Mouse (Mus musculus): Measurements from ENCODE around the gene Gm20683. TPM values are rescaled to one million over a fixed set of nuclear protein-coding genes. Genes with fewer than 3 reads are reported as not detected.
A peak's percentile ranks its signal among the peaks of the same experiment; 100 is the strongest.

The Gm20683 gene
- polyA plus RNA-seq, 1 experiment from 2014 or later = 0.36 TPM

- no peak overlapping the region for H3K4me3 ChIP-seq (ENCODE audit: low read depth, low read length)
- H3K27me3 ChIP-seq (ENCODE audit: control insufficient read depth, insufficient read depth, low read length) = no peaks in the 10 kb centered on the region
- H3K9ac ChIP-seq (replicated peaks; ENCODE audit: low read length) = no peak overlapping the region; the same call in 1 of the 2 replicates
Measured at GRCm38 (mm10) chr17:25835816-25836215, 5.7 kb downstream of the Gm20683 start.

DNA sequence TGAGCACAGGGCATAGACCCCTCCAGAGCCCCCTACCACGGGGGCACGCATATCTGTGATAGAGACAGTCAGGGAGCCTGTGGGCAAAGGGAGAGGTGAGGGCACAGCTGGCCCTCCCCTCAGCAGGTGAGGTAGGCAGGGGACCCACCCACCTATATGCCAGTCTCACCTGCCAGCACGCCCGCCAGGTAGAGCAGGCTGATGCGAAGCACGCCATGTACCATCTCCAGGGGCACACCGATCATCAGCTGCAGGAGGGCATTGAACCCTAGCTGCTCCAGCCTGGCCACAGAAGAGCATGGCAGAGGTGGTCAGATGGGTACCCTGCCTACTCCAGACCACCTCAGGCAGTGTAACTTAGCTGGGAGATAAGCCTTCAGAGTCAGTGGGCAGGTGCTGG, 6.3 kb downstream of the Gm20683 start:
- Histone ChIP-seq H3K36me3 (replicated peaks; ENCODE audit: control insufficient read depth, insufficient read depth, low read depth, low read length) (peaks cover 8% of the 10 kb centered on the region), H3K9ac (replicated peaks; ENCODE audit: low read length) (peak overlapping the region; percentile 9; the same call in 1 of the 2 replicates), H3K27me3 (ENCODE audit: control insufficient read depth, insufficient read depth, low read length) (no peaks in the 10 kb centered on the region), H3K27ac (replicated peaks; ENCODE audit: low read depth, low read length) (no peak overlapping the region), H3K9me3 (replicated peaks; ENCODE audit: control insufficient read depth, low read length) (no peaks in the 10 kb centered on the region), H3K4me1 (ENCODE audit: control insufficient read depth, insufficient read depth, low read length) (peaks cover 25% of the 10 kb centered on the region), H3K4me2 (ENCODE audit: low read depth, low read length) (no peak overlapping the region), H3K4me3 (ENCODE audit: low read depth, low read length) (no peak overlapping the region)
- DNase-seq (ENCODE audit: low spot score) (no peak), ATAC-seq (replicated peaks; ENCODE audit: insufficient number of reproducible peaks, low FRiP score, low TSS enrichment, low read depth) (no peak)
- WGBS = 94% methylated on average over 7 of the region's 7 CpGs

More at GRCm38 (mm10) chr17:25835816-25836215, 5.7 kb downstream of the Gm20683 start:
- Histone ChIP-seq H3K4me2 (ENCODE audit: low read depth, low read length) (no peak overlapping the region), H3K4me1 (ENCODE audit: control insufficient read depth, insufficient read depth, low read length) (peaks cover 25% of the 10 kb centered on the region), H3K36me3 (replicated peaks; ENCODE audit: control insufficient read depth, insufficient read depth, low read depth, low read length) (peaks cover 11% of the 10 kb centered on the region), H3K9me3 (replicated peaks; ENCODE audit: control insufficient read depth, low read length) (no peaks in the 10 kb centered on the region), H3K27ac (replicated peaks; ENCODE audit: low read depth, low read length) (no peak overlapping the region)
- ATAC-seq (replicated peaks; ENCODE audit: insufficient number of reproducible peaks, low FRiP score, low TSS enrichment, low read depth) = no peak
- no peak for DNase-seq (ENCODE audit: low spot score)
- 91% methylated on average over 16 of the region's 16 CpGs for WGBS

- H3K36me3 ChIP-seq (replicated peaks; ENCODE audit: control insufficient read depth, insufficient read depth, low read depth, low read length) = peaks cover 6% of the 10 kb centered on the region
- H3K9ac ChIP-seq (replicated peaks; ENCODE audit: low read length) = peak overlapping the region; percentile 87
- peak overlapping the region; percentile 75 for H3K4me2 ChIP-seq (ENCODE audit: low read depth, low read length)
- H3K4me3 ChIP-seq (ENCODE audit: low read depth, low read length) = peak overlapping the region; percentile 89
- no peaks in the 10 kb centered on the region for H3K27me3 ChIP-seq (ENCODE audit: control insufficient read depth, insufficient read depth, low read length)
- no peak overlapping the region for H3K27ac ChIP-seq (replicated peaks; ENCODE audit: low read depth, low read length)
- DNase-seq (ENCODE audit: low spot score) (no peak), ATAC-seq (replicated peaks; ENCODE audit: insufficient number of reproducible peaks, low FRiP score, low TSS enrichment, low read depth) (no peak)
- H3K4me1 ChIP-seq (ENCODE audit: control insufficient read depth, insufficient read depth, low read length) = peaks cover 28% of the 10 kb centered on the region
- no peaks in the 10 kb centered on the region for H3K9me3 ChIP-seq (replicated peaks; ENCODE audit: control insufficient read depth, low read length)
- WGBS = 87% methylated on average over 11 of the region's 12 CpGs
Measured at GRCm38 (mm10) chr17:25834595-25835222, 6.9 kb downstream of the Gm20683 start.

GRCm38 (mm10) chr17:25833961-25834594, 7.5 kb downstream of the Gm20683 start:
- Histone ChIP-seq H3K9ac (replicated peaks; ENCODE audit: low read length) (peak overlapping the region; percentile 87), H3K4me1 (ENCODE audit: control insufficient read depth, insufficient read depth, low read length) (peaks cover 28% of the 10 kb centered on the region), H3K4me3 (ENCODE audit: low read depth, low read length) (peak overlapping the region; percentile 89), H3K36me3 (replicated peaks; ENCODE audit: control insufficient read depth, insufficient read depth, low read depth, low read length) (peaks cover 4% of the 10 kb centered on the region), H3K9me3 (replicated peaks; ENCODE audit: control insufficient read depth, low read length) (no peaks in the 10 kb centered on the region), H3K4me2 (ENCODE audit: low read depth, low read length) (peak overlapping the region; percentile 75), H3K27me3 (ENCODE audit: control insufficient read depth, insufficient read depth, low read length) (no peaks in the 10 kb centered on the region), H3K27ac (replicated peaks; ENCODE audit: low read depth, low read length) (peak overlapping the region; percentile 89; the same call in 1 of the 2 replicates)
- WGBS = 50% methylated on average over 6 of the region's 6 CpGs
- ATAC-seq (replicated peaks; ENCODE audit: insufficient number of reproducible peaks, low FRiP score, low TSS enrichment, low read depth) (no peak), DNase-seq (ENCODE audit: low spot score) (no peak)

DNA sequence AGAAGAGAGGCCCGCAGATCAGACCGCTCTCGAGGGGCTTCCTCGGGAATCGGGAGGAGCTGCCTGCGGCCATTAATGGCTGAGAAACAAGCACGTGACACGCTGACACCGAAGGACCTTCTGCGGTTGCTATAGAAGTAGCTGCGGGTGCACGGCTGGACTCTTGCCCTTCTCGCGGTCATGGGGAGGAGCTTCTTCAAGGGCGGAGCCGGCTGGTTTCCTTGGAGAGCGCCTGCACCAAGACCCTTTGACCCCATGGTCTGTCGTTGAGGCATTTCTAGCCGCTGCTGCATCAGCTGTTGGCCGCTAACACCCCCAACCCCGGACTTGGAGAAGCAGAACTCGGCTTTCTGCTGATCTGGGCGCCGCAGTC, 8.3 kb downstream of the Gm20683 start, which contains the start of gene Stub1:
Stub1 (minus strand) TSS at position 114 of the 373 bp plus-strand sequence.
- peak within 1 kb of the TSS; percentile 89 for H3K4me3 ChIP-seq (ENCODE audit: low read depth, low read length)
- H3K4me1 ChIP-seq (ENCODE audit: control insufficient read depth, insufficient read depth, low read length) = peaks cover 30% of the 10 kb centered on the region
- ATAC-seq (replicated peaks; ENCODE audit: insufficient number of reproducible peaks, low FRiP score, low TSS enrichment, low read depth) = no peak; the same call in 1 of the 2 replicates
- no peaks in the 10 kb centered on the region for H3K9me3 ChIP-seq (replicated peaks; ENCODE audit: control insufficient read depth, low read length)
- H3K36me3 ChIP-seq (replicated peaks; ENCODE audit: control insufficient read depth, insufficient read depth, low read depth, low read length) = peaks cover 2% of the 10 kb centered on the region
- H3K9ac ChIP-seq (replicated peaks; ENCODE audit: low read length) = peak within 1 kb of the TSS; percentile 87
- peak; percentile 87 for DNase-seq (ENCODE audit: low spot score)
- H3K27me3 ChIP-seq (ENCODE audit: control insufficient read depth, insufficient read depth, low read length) = no peaks in the 10 kb centered on the region
- H3K27ac ChIP-seq (replicated peaks; ENCODE audit: low read depth, low read length) = peak within 1 kb of the TSS; percentile 89
- under 1% methylated on average over 24 of the region's 24 CpGs for WGBS
- H3K4me2 ChIP-seq (ENCODE audit: low read depth, low read length) = peak within 1 kb of the TSS; percentile 75

DNA sequence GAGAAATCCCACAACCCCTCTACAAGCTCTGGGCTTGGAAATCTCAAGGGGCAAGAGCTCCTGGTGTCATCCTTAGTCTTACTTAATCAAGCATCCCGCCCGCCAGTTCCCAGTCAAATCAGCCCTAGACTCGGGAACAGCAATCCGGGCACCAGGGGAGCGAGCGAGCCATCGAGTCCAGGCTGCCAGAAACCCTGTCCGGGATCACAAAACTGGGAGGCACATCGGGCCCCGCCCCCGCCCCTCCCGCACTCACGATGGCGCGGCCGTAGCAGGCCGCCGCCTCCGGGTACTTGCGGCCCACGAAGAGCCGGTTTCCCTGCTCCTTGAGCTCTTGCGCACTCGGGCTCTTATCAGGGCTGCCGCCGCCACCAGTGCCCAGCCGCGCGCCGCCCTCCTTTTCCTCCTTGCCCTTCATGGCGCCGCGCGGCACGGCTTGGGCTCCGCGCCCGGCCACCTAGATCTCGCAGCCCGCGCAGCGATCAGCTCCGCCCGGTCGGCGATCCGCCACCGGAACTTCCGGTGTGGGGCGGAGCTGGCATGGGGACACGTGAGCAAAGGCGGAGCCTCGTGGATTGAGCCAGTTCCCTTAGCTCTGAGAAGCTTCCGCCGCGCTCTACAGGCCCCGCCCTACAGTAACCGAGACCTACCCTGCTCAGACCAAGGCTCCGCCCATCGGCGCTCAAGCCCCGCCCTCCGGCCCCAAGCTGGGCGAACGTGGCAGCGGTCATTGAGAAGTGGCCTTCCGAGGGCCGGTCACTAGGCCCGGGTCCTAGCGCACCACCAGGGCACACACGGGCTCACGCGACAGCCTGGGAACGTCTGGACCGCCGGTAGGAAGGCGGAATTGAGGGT, 8.9 kb downstream of the Gm20683 start:
- peak; percentile 83 for ATAC-seq (replicated peaks; ENCODE audit: insufficient number of reproducible peaks, low FRiP score, low TSS enrichment, low read depth)
- Histone ChIP-seq H3K27me3 (ENCODE audit: control insufficient read depth, insufficient read depth, low read length) (no peaks in the 10 kb centered on the region), H3K4me3 (ENCODE audit: low read depth, low read length) (peak overlapping the region; percentile 89), H3K9me3 (replicated peaks; ENCODE audit: control insufficient read depth, low read length) (no peaks in the 10 kb centered on the region), H3K9ac (replicated peaks; ENCODE audit: low read length) (peak overlapping the region; percentile 87), H3K4me2 (ENCODE audit: low read depth, low read length) (peak overlapping the region; percentile 75), H3K27ac (replicated peaks; ENCODE audit: low read depth, low read length) (peak overlapping the region; percentile 89), H3K36me3 (replicated peaks; ENCODE audit: control insufficient read depth, insufficient read depth, low read depth, low read length) (peaks cover 2% of the 10 kb centered on the region), H3K4me1 (ENCODE audit: control insufficient read depth, insufficient read depth, low read length) (peaks cover 31% of the 10 kb centered on the region)
- WGBS = under 1% methylated on average over 73 of the region's 77 CpGs
- DNase-seq (ENCODE audit: low spot score) = peak; percentile 99

- H3K4me1 ChIP-seq (ENCODE audit: control insufficient read depth, insufficient read depth, low read length) = peaks cover 27% of the 10 kb centered on the region
Measured at GRCm38 (mm10) chr17:25831451-25832281, 9.9 kb downstream of the Gm20683 start.

More at GRCm38 (mm10) chr17:25831451-25832281, 9.9 kb downstream of the Gm20683 start:
- Histone ChIP-seq H3K27ac (replicated peaks; ENCODE audit: low read depth, low read length) (no peak overlapping the region), H3K4me2 (ENCODE audit: low read depth, low read length) (peak overlapping the region; percentile 75), H3K9me3 (replicated peaks; ENCODE audit: control insufficient read depth, low read length) (no peaks in the 10 kb centered on the region), H3K9ac (replicated peaks; ENCODE audit: low read length) (peak overlapping the region; percentile 87), H3K4me3 (ENCODE audit: low read depth, low read length) (peak overlapping the region; percentile 89), H3K27me3 (ENCODE audit: control insufficient read depth, insufficient read depth, low read length) (no peaks in the 10 kb centered on the region), H3K36me3 (replicated peaks; ENCODE audit: control insufficient read depth, insufficient read depth, low read depth, low read length) (peaks cover 2% of the 10 kb centered on the region)
- DNase-seq (ENCODE audit: low spot score) = no peak
- ATAC-seq (replicated peaks; ENCODE audit: insufficient number of reproducible peaks, low FRiP score, low TSS enrichment, low read depth) = no peak
- WGBS = 59% methylated on average over 21 of the region's 21 CpGs

Data from embryonic facial prominence, embryonic 11.5 days (tissue).